Mouse (Mus musculus) limb, embryonic 12.5 days (tissue): ENCODE results near the gene Rtca. TPM values are rescaled to one million over a fixed set of nuclear protein-coding genes. Genes with fewer than 3 reads are reported as not detected.

Experiments
- ATAC-seq: fragments of 200-750 bp; cut with Nextera tagmentation; 2 replicates; pipeline ENCODE4 v1.8.0; 2017; ENCODE audit warnings: low read depth, moderate TSS enrichment; ENCODE audit not compliant: insufficient number of reproducible peaks, insufficient read depth, low FRiP score, low TSS enrichment
- H3K27ac ChIP-seq: fragments of 300-500 bp; sonication (generic); 2 replicates; pipeline ENCODE4 v1.5.1; 2016; ENCODE audit warnings: mild to moderate bottlenecking, moderate library complexity
- H3K27me3 ChIP-seq: fragments of 300-500 bp; sonication (generic); 2 replicates; pipeline ENCODE4 v1.6.1; 2016; ENCODE audit warnings: mild to moderate bottlenecking, moderate library complexity
- H3K36me3 ChIP-seq: fragments of 300-500 bp; sonication (generic); 2 replicates; pipeline ENCODE4 v1.6.1; 2016; ENCODE audit warnings: mild to moderate bottlenecking, moderate library complexity
- H3K4me1 ChIP-seq: fragments of 300-500 bp; sonication (generic); replicated peaks from 2 replicates; pipeline ENCODE4 v1.6.1; 2016
- H3K4me2 ChIP-seq: fragments of 300-500 bp; sonication (generic); 2 replicates; pipeline ENCODE4 v1.6.1; 2016; ENCODE audit warnings: mild to moderate bottlenecking, moderate library complexity
- H3K4me3 ChIP-seq: fragments of 300-500 bp; sonication (generic); replicated peaks from 2 replicates; pipeline ENCODE4 v1.5.1; 2016; ENCODE audit warnings: mild to moderate bottlenecking
- H3K9ac ChIP-seq: fragments of 300-500 bp; sonication (generic); replicated peaks from 2 replicates; pipeline ENCODE4 v1.6.1; 2016; ENCODE audit warnings: mild to moderate bottlenecking, moderate library complexity
- H3K9me3 ChIP-seq: fragments of 300-500 bp; sonication (generic); 2 replicates; pipeline ENCODE4 v1.6.1; 2016; ENCODE audit warnings: mild to moderate bottlenecking, moderate library complexity
- WGBS: fragments of 180-500 bp; shearing (Covaris S2); methylation state at CpG from one replicate; pipeline ENCODE4 v1.1.7; 2016; 5-methylcytosine and 5-hydroxymethylcytosine counted together
- polyA plus RNA-seq: library from polyadenylated mRNA; unstranded; fragments of >200 nt; fragmentation: Nextera tagmentation; extraction: Ambion mirVana; gene quantifications from 2 replicates; pipeline ENCODE4 v1.2.1, GENCODE M21; 2016

The Rtca gene
- polyA plus RNA-seq, 1 experiment from 2014 or later = 89.9 TPM

DNA sequence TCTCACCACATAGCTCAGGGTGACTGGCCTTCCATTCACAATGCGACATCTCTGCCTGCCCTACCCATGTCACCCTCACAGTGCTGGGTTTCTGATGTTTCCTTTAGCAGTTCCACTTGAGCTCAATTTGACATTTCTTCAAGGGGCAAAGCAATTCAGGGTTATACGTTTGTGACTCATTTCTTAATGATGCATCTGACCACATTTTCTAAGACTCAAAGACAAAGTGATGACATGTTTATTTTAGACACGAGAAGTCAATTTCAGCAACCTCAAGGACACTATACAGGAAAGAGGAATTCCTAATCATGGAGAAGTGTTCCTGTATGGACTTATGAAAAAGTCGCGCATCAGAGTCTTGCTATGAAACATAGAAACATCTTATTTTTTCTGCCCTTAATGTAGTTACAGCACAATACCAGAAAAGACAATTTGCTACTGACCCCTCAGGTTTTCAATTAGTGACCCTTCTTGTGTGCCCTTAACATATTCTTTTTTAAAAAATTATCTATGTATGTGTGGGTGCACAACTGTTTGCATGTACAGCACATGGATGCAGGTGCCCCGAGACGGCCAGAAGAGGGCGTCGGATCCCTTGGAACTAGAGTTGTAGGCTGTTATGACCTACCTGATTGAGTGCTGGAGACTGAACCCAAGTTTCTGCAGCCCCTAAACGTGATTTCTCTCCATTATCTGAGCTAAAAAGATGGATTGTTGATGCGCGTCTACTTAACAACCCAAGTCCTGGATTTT lies 4.3 kb upstream of the Rtca start:
- Histone ChIP-seq H3K9me3 (no peaks in the 10 kb centered on the region), H3K4me3 (peak overlapping the region; percentile 66), H3K36me3 (no peaks in the 10 kb centered on the region; the same call in 1 of the 2 replicates), H3K4me1 (peaks cover 9% of the 10 kb centered on the region), H3K27me3 (no peaks in the 10 kb centered on the region), H3K27ac (no peak overlapping the region), H3K9ac (no peak overlapping the region), H3K4me2 (peak overlapping the region; percentile 68)
- WGBS = 44% methylated on average over 12 of the region's 12 CpGs
- peak; percentile 34; the same call in 1 of the 2 replicates for ATAC-seq

DNA sequence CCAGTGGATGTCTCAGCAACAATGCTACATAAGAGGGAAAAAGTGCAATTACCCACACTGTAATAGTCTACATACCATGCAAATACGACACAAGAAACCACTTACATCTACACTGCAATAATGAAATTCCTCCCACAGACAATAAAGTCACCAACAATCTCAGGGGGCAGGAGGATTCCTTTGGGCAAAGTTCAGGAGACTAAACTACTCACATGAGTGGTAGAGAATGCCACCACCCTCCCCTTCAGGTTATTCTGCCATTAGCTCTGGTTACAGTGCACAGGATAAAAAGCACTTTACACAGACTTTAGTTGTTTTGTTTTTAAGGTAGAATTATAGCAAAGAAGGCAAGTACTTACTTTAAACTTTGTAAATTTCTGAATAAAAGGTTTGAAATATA lies 12.3 kb downstream of the Rtca start:
- ATAC-seq = no peak
- Histone ChIP-seq H3K27ac (no peak overlapping the region), H3K27me3 (no peaks in the 10 kb centered on the region), H3K36me3 (peaks cover 93% of the 10 kb centered on the region), H3K9ac (no peak overlapping the region), H3K4me2 (no peak overlapping the region), H3K4me1 (no peaks in the 10 kb centered on the region), H3K4me3 (no peak overlapping the region), H3K9me3 (no peaks in the 10 kb centered on the region)
- 76% methylated on average over 1 of the region's 1 CpGs for WGBS

DNA sequence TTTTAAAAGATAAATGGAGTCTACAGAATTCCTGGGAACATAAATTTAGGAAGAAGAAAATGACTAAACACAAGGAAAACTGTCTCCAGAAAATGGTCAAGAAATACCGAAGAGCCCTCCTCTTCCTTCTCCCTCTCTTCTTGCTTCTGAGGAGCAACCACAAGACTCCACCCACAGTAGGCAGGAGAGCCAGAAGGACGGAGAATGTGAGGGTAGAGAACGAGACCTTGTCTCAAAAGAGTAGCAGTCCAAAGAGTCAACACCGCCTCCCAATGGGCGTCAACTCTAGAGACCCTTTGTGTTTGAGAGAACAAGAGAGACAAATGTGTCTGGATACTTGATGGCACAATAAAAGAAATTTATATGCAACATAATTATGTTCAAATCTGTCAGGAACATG lies 14.3 kb downstream of the Rtca start:
- H3K9me3 ChIP-seq = no peaks in the 10 kb centered on the region
- 83% methylated on average over 5 of the region's 5 CpGs for WGBS
- ATAC-seq = no peak
- H3K27ac ChIP-seq = no peak overlapping the region
- H3K4me1 ChIP-seq = no peaks in the 10 kb centered on the region
- H3K27me3 ChIP-seq = no peaks in the 10 kb centered on the region
- no peak overlapping the region for H3K4me3 ChIP-seq
- no peak overlapping the region for H3K4me2 ChIP-seq
- peaks cover 93% of the 10 kb centered on the region for H3K36me3 ChIP-seq
- no peak overlapping the region for H3K9ac ChIP-seq

DNA sequence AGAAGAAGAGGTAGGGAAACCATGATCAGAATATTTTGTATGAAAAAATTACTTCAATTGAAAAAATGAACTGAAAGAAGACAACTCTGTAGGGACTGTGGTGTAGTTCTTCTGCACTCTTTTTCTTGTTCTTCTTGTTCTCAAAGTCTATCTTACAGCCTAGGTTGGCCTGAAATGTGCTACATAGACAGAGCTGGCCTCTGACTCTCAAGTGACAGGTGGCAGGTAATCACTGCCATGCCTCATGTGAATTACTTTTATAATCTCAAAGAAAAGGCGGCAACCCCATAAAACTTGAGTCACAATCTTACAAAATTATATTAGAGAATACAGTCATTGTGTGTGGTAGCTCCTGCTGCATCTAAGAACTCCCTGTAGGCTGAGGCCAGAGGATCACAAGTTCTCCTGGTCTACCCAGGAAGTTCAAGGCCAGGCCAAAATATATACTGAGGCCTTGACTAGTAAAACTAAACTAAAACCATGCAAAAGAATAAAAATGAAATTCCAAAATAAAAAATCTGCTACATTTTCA lies 16.0 kb downstream of the Rtca start:
- Histone ChIP-seq H3K4me2 (no peak overlapping the region), H3K9me3 (no peaks in the 10 kb centered on the region), H3K4me3 (no peak overlapping the region), H3K27me3 (no peaks in the 10 kb centered on the region), H3K4me1 (no peaks in the 10 kb centered on the region), H3K9ac (no peak overlapping the region), H3K27ac (no peak overlapping the region), H3K36me3 (peaks cover 91% of the 10 kb centered on the region)
- 92% methylated on average over 1 of the region's 1 CpGs for WGBS
- ATAC-seq = no peak

DNA sequence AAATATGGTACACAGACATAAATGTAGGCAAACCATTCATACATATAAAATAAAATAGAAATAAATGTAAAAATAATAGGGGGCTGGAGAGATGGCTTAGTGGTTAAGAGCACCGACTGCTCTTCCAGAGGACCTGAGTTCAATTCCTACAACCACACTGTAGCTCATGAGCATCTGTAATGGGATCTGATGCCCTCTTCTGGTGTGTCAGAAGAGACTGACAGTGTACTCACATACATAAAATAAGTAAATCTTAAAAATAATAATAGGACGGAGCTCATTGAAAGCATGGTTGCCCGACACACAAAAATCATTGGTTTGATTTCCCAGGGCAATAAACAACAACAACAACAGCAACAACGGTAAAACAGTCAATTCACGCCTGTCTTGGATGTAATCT lies 17.1 kb downstream of the Rtca start:
- Histone ChIP-seq H3K4me3 (no peak overlapping the region), H3K9ac (no peak overlapping the region), H3K36me3 (peaks cover 86% of the 10 kb centered on the region), H3K27ac (no peak overlapping the region), H3K9me3 (no peaks in the 10 kb centered on the region), H3K27me3 (no peaks in the 10 kb centered on the region), H3K4me2 (no peak overlapping the region), H3K4me1 (no peaks in the 10 kb centered on the region)
- no peak for ATAC-seq
- 99% methylated on average over 5 of the region's 5 CpGs for WGBS

DNA sequence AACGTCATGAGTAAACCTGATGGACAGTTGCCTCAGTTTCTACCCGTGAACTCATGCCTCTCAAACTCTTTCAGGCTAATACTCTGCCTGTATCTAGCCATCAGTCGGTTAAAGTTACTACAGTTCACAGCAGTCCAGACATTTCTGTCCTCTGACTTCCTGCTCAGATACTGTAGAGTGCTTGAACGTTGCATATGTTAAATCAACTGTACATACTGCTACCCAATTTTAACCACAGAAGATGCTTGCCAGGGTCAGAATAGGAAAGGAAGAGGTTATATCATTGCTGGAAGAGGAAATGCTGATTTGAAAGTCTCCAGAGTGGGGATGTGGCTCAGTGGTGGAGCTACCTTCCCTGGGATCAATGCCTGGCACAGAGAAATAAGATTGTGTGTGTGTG lies 24.7 kb downstream of the Rtca start:
- Histone ChIP-seq H3K27ac (no peak overlapping the region), H3K4me1 (no peaks in the 10 kb centered on the region), H3K9ac (no peak overlapping the region), H3K9me3 (no peaks in the 10 kb centered on the region), H3K4me2 (no peak overlapping the region), H3K36me3 (peaks cover 17% of the 10 kb centered on the region), H3K4me3 (no peak overlapping the region), H3K27me3 (no peaks in the 10 kb centered on the region)
- no peak for ATAC-seq
- WGBS = 91% methylated on average over 4 of the region's 4 CpGs

DNA sequence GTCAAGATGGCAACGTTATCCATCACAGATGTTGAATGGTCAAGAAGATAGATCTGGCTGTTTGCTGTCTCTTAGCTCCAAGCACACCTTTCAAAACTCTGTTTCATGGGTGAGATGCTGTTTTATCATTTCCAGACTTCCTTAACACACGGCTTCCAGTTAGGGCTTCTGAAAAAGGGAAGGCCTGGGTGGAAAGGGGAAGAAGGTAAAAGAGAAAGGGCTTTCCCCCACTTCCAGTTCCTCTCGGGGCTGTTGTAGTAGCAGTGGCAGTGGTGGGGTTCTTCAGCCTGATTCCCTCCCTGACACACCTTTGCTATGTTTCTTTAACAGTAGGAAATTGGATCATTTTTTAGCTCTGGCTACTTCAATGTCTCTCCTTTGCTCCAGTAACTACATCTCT lies 25.3 kb downstream of the Rtca start:
- Histone ChIP-seq H3K36me3 (peaks cover 11% of the 10 kb centered on the region), H3K9ac (no peak overlapping the region), H3K4me1 (no peaks in the 10 kb centered on the region), H3K27ac (no peak overlapping the region), H3K9me3 (no peaks in the 10 kb centered on the region), H3K4me2 (no peak overlapping the region), H3K27me3 (no peaks in the 10 kb centered on the region), H3K4me3 (no peak overlapping the region)
- 77% methylated on average over 3 of the region's 3 CpGs for WGBS
- no peak for ATAC-seq

DNA sequence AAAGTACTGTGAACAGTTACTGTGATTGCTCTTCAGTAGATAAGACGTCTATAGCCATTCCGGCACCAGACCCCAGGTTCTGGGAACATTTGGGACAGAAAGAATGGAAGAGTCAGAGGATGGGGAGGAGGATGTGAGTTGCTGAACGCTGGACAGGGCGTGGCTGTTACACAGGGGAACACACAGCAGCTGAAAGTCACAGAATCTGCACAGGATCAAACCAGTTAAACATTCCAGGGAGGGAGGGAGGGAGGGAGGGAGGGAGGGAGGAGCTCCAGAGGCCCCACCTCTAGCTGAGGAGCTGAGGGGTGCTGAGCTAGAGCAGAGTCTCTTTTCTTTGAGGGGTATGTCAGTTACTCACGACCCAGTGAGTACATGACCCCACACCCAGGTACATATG lies 27.1 kb downstream of the Rtca start:
- H3K36me3 ChIP-seq = no peaks in the 10 kb centered on the region
- no peaks in the 10 kb centered on the region for H3K4me1 ChIP-seq
- 58% methylated on average over 5 of the region's 5 CpGs for WGBS
- H3K9ac ChIP-seq = no peak overlapping the region
- H3K27me3 ChIP-seq = no peaks in the 10 kb centered on the region
- H3K27ac ChIP-seq = no peak overlapping the region
- no peak for ATAC-seq
- H3K4me2 ChIP-seq = no peak overlapping the region
- no peak overlapping the region for H3K4me3 ChIP-seq
- H3K9me3 ChIP-seq = no peaks in the 10 kb centered on the region

DNA sequence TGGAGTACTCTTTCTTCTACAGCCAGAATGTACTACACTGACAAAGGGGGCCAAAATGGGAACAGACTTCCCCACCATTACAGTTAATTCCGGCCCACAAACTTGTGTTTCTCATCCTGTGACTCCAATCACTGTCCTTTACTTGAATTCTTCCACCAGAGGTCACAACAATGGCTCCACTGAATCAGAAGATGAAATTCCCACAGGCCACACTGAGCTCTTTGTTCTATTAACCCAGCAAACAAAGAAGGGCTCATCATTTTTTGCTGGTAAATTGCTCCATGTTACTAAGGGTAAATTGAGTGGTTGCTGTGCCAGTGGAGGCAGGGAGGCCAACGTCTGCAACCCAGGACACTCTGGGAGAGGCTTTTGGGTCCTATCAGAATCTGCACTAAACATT lies 27.9 kb downstream of the Rtca start:
- WGBS = 85% methylated on average over 2 of the region's 2 CpGs
- H3K4me2 ChIP-seq = no peak overlapping the region
- H3K9ac ChIP-seq = no peak overlapping the region
- no peaks in the 10 kb centered on the region for H3K9me3 ChIP-seq
- ATAC-seq = no peak
- no peak overlapping the region for H3K27ac ChIP-seq
- no peaks in the 10 kb centered on the region for H3K4me1 ChIP-seq
- H3K4me3 ChIP-seq = no peak overlapping the region
- no peaks in the 10 kb centered on the region for H3K27me3 ChIP-seq
- H3K36me3 ChIP-seq = no peaks in the 10 kb centered on the region

DNA sequence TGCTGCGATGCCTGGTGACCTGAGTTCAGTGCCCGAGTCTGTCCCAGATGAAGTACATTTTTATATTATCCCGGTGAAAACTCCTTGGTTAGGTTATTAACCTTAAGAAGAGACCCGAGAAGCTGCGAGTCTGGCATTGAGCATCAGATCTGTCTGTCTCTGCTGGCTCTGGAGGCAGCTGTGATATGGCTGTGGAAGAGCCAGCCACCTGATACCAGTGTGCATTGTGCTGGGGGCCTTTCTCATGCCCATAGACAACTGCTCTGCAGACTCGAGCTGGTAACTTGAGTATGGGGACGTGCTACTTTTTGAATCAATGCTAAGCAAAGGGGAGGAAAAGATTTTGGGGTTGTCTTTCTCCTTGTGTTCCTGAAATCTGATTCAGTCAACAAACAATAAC lies 30.7 kb downstream of the Rtca start:
- no peak for ATAC-seq
- no peak overlapping the region for H3K4me2 ChIP-seq
- no peaks in the 10 kb centered on the region for H3K36me3 ChIP-seq
- H3K27me3 ChIP-seq = no peaks in the 10 kb centered on the region
- H3K27ac ChIP-seq = no peak overlapping the region
- WGBS = 73% methylated on average over 7 of the region's 7 CpGs
- no peak overlapping the region for H3K9ac ChIP-seq
- H3K4me1 ChIP-seq = no peaks in the 10 kb centered on the region
- no peaks in the 10 kb centered on the region for H3K9me3 ChIP-seq
- H3K4me3 ChIP-seq = no peak overlapping the region

DNA sequence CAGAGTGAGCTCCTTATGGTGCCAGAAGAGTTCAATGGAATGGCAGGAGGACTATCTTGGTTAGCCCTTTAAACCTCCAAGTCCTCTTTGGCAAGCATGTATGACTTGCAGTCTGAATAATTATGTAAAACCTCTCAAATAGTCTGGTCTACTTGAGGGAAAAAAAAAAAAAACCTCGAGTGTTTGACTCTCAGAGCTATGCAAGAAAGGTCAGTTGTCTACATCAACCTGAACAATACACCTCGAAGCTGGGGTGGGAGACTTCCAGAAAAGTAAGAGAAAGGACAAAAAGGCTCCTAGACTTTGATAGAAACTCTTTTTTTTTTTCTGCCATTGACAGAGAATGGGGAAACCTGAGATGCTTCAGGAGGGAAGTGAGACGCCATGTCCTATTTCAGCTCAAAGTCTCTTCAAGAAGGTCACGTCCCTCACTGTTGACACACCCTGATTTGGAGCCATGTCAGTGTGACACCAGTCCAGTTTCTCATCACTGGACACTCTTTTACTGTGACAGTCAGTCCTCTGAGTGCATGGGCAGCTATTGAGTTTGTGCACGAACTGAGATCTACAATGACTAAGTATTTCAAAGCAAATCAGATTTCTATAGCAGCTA lies 31.2 kb downstream of the Rtca start:
- no peak overlapping the region for H3K4me2 ChIP-seq
- no peak for ATAC-seq
- H3K4me1 ChIP-seq = no peaks in the 10 kb centered on the region
- no peaks in the 10 kb centered on the region for H3K36me3 ChIP-seq
- H3K4me3 ChIP-seq = no peak overlapping the region
- WGBS = 75% methylated on average over 5 of the region's 5 CpGs
- H3K9me3 ChIP-seq = no peaks in the 10 kb centered on the region
- H3K27ac ChIP-seq = no peak overlapping the region
- H3K9ac ChIP-seq = no peak overlapping the region
- H3K27me3 ChIP-seq = no peaks in the 10 kb centered on the region

DNA sequence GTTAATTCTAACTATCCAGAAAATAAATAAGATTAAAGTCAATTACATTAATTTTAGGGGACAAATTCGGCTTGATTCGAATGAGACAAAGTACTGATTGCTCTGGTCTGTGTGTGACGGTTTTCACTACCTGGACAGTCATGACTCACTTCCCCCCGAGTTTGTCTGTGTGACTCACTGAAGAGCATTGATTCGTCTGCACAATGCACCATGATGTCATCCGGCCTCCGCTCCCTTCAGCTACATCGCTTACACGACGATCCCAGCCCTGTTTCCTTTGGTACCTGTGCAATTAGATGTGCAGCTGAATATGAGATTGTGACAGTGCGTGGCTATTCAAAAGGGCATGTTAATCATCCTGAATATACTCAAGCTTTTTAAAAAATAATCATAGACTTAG lies 33.4 kb downstream of the Rtca start:
- H3K27me3 ChIP-seq = no peaks in the 10 kb centered on the region
- H3K9me3 ChIP-seq = no peaks in the 10 kb centered on the region
- H3K27ac ChIP-seq = no peak overlapping the region
- ATAC-seq = no peak
- H3K4me2 ChIP-seq = no peak overlapping the region
- H3K36me3 ChIP-seq = no peaks in the 10 kb centered on the region
- WGBS = 81% methylated on average over 11 of the region's 11 CpGs
- no peak overlapping the region for H3K9ac ChIP-seq
- no peak overlapping the region for H3K4me3 ChIP-seq
- no peaks in the 10 kb centered on the region for H3K4me1 ChIP-seq
